Mouse (Mus musculus): Measurements from ENCODE around the gene Ascl1.

DNA sequence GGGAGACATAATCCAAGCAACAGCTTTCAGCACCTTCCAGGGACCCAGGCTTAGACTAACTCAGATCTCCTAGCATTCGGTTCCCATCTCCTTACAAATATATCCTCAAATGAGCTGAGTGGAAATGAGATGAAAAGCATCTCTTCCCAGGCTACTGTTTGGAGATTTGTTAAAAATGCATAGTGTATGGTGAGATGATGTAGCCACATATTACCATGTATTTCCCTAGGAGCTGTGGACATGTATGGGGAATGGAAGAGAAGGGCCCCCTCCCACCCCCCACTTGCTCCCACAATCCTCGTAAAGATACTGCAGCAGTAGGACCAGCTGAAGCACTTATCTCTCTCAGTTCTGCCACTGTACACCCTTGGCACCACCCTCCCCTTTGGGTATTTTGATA, 3.1 kb downstream of the Ascl1 start:
- no peak for TF ChIP-seq CTCF (conservative IDR thresholded peaks at IDR 0.05; ENCODE audit: insufficient read depth, insufficient read length, low read depth, low read length)
- no peak for TF ChIP-seq POLR2A (IDR thresholded peaks at IDR 0.05; ENCODE audit: low read depth, low read length)

Measured in kidney, adult 2 months (tissue).